Mouse (Mus musculus): Measurements from ENCODE around the gene Gm21750.

DNA sequence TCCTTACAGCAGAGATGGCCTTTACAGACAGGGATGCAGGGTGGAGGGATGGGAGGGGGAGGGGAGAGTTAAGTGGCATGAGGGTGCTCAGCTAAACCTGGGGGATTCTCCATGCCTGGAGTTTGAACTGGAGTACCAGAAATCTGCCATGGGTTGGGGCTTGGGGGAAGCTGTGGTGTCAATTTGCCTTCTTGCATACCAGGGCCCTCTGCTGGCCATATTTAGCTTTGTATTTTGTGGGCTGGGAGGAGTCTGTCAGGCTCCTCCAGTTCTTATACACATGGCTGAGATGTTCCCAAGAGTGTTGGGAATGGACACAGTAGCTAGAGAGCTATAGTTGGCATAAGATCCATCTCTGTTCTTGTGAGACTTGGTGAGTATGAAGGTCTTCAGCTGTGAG is 23.6 kb upstream of the Gm21750 start:
- TF ChIP-seq HCFC1 (IDR thresholded peaks at IDR 0.05; ENCODE audit: borderline replicate concordance, insufficient read depth, low read length) (no peak), ZNF384 (IDR thresholded peaks at IDR 0.05; ENCODE audit: low read depth, low read length) (no peak), CHD2 (IDR thresholded peaks at IDR 0.05; ENCODE audit: low read depth, low read length) (no peak)
